Mouse (Mus musculus) MEL (cell line): Measurements from ENCODE around the gene Togaram2. TPM values are rescaled to one million over a fixed set of nuclear protein-coding genes. Genes with fewer than 3 reads are reported as not detected.

Experiments used
- DNase-seq: peaks from one replicate; pipeline ENCODE4 v3.0.0; 2011; ENCODE audit warnings: low read depth, low spot score
- H3K27ac ChIP-seq: 2 replicates; pipeline ENCODE4 v1.5.1; 2012; ENCODE audit warnings: low read depth, mild to moderate bottlenecking, control low read depth, low read length, moderate library complexity; ENCODE audit not compliant: control insufficient read depth
- H3K27me3 ChIP-seq, 2 experiments: fragments of 150-350 bp in 1 of 2; sonication (generic) in 1 of 2; 2 replicates each; pipeline ENCODE4 v1.6.1; 2012; ENCODE audit warnings: low read length in 2 of 2, mild to moderate bottlenecking in 2 of 2, improper control_type of control experiment in 1 of 2, moderate library complexity in 1 of 2; ENCODE audit not compliant: insufficient read depth in 2 of 2, control insufficient read depth in 1 of 2
- H3K36me3 ChIP-seq, 2 experiments: 2 replicates each; pipeline ENCODE4 v1.6.1; 2012 to 2014; ENCODE audit warnings: low read length in 2 of 2, improper control_type of control experiment in 1 of 2, inconsistent platforms in 1 of 2, mild to moderate bottlenecking in 1 of 2; ENCODE audit not compliant: insufficient read depth in 2 of 2, control insufficient read depth in 1 of 2
- H3K4me1 ChIP-seq, 2 experiments: fragments of 150-350 bp in 1 of 2; sonication (generic) in 1 of 2; 2 replicates each; pipeline ENCODE4 v1.6.1; 2012; ENCODE audit warnings: low read length in 2 of 2, improper control_type of control experiment in 1 of 2, mild to moderate bottlenecking in 1 of 2; ENCODE audit not compliant: insufficient read depth in 2 of 2, control insufficient read depth in 1 of 2
- H3K4me3 ChIP-seq, 2 experiments: fragments of 150-350 bp in 1 of 2; sonication (generic) in 1 of 2; 2 replicates each; pipeline ENCODE4 v1.5.1; 2012; ENCODE audit warnings: low read depth in 2 of 2, low read length in 2 of 2, mild to moderate bottlenecking in 2 of 2, moderate library complexity in 2 of 2, control low read depth in 1 of 2, improper control_type of control experiment in 1 of 2; ENCODE audit not compliant: control insufficient read depth in 1 of 2, insufficient read depth in 1 of 2
- H3K79me2 ChIP-seq: 2 replicates; pipeline ENCODE4 v1.6.1; 2012; ENCODE audit warnings: mild to moderate bottlenecking, low read length, moderate library complexity; ENCODE audit not compliant: control insufficient read depth, poor library complexity, insufficient read depth
- H3K9ac ChIP-seq: 2 replicates; pipeline ENCODE4 v1.6.1; 2012; ENCODE audit warnings: low read depth, mild to moderate bottlenecking, control low read depth, low read length, moderate library complexity; ENCODE audit not compliant: control insufficient read depth, poor library complexity, severe bottlenecking
- H3K9me3 ChIP-seq: fragments of 150-350 bp; sonication (generic); replicated peaks from 2 replicates; pipeline ENCODE4 v1.6.1; 2012; ENCODE audit warnings: mild to moderate bottlenecking, low read length, improper control_type of control experiment, moderate library complexity; ENCODE audit not compliant: insufficient read depth
- CTCF ChIP-seq, 3 experiments: IDR thresholded peaks in 2 of 3; conservative IDR thresholded peaks in 1 of 3; 2 replicates each; pipeline ENCODE4 v1.5.1; 2011 to 2012; ENCODE audit warnings: low read length in 3 of 3, low read depth in 2 of 3, mild to moderate bottlenecking in 2 of 3, improper control_type of control experiment in 1 of 3, inconsistent platforms in 1 of 3, mixed read lengths in 1 of 3, moderate library complexity in 1 of 3; ENCODE audit not compliant: control insufficient read depth in 1 of 3, insufficient read depth in 1 of 3, poor library complexity in 1 of 3, severe bottlenecking in 1 of 3
- ELF1 ChIP-seq: IDR thresholded peaks from 2 replicates; pipeline ENCODE4 v1.6.1; 2014; ENCODE audit warnings: low read depth, mild to moderate bottlenecking, inconsistent platforms, low read length, improper control_type of control experiment, moderate library complexity
- EP300 ChIP-seq, 2 experiments: IDR thresholded peaks; 2 replicates each; pipeline ENCODE4 v1.6.1; 2011; ENCODE audit warnings: improper control_type of control experiment in 2 of 2, low read length in 2 of 2, low read depth in 1 of 2, mild to moderate bottlenecking in 1 of 2
- GATA1 ChIP-seq: IDR thresholded peaks from 2 replicates; pipeline ENCODE4 v1.6.1; 2011; ENCODE audit warnings: low read depth, low read length, improper control_type of control experiment
- HCFC1 ChIP-seq: IDR thresholded peaks from 2 replicates; pipeline ENCODE4 v1.6.1; 2012; ENCODE audit warnings: low read depth, mild to moderate bottlenecking, inconsistent platforms, low read length, improper control_type of control experiment, moderate library complexity
- JUND ChIP-seq: IDR thresholded peaks from 2 replicates; pipeline ENCODE4 v1.6.1; 2011; ENCODE audit warnings: low read depth, mild to moderate bottlenecking, improper control_type of control experiment, low read length
- KAT2A ChIP-seq: conservative IDR thresholded peaks from 2 replicates; pipeline ENCODE4 v1.6.1; 2012; ENCODE audit warnings: low read depth, low read length, improper control_type of control experiment, inconsistent platforms
- MAFK ChIP-seq: IDR thresholded peaks from 2 replicates; pipeline ENCODE4 v1.6.1; 2011; ENCODE audit warnings: low read depth, mild to moderate bottlenecking, low read length, improper control_type of control experiment, borderline replicate concordance
- MAX ChIP-seq: IDR thresholded peaks from 2 replicates; pipeline ENCODE4 v1.6.1; 2011; ENCODE audit warnings: low read length, improper control_type of control experiment
- MAZ ChIP-seq: IDR thresholded peaks from 2 replicates; pipeline ENCODE4 v1.6.1; 2012; ENCODE audit warnings: low read depth, mild to moderate bottlenecking, inconsistent platforms, low read length, improper control_type of control experiment
- MEF2A ChIP-seq: IDR thresholded peaks from 2 replicates; pipeline ENCODE4 v1.6.1; 2014; ENCODE audit warnings: low read depth, mild to moderate bottlenecking, inconsistent platforms, low read length, improper control_type of control experiment; ENCODE audit not compliant: poor library complexity, insufficient replicate concordance, severe bottlenecking; ENCODE audit errors: extremely low read depth
- MXI1 ChIP-seq: IDR thresholded peaks from 2 replicates; pipeline ENCODE4 v1.6.1; 2011; ENCODE audit warnings: mild to moderate bottlenecking, low read depth, low read length, improper control_type of control experiment
- MYB ChIP-seq: IDR thresholded peaks from 2 replicates; pipeline ENCODE4 v1.6.1; 2011; ENCODE audit warnings: mild to moderate bottlenecking, low read depth, low read length, improper control_type of control experiment
- MYC ChIP-seq: IDR thresholded peaks from 2 replicates; pipeline ENCODE4 v1.6.1; 2011; ENCODE audit warnings: low read depth, mild to moderate bottlenecking, low read length, improper control_type of control experiment, moderate library complexity
- NELFE ChIP-seq: IDR thresholded peaks from 2 replicates; pipeline ENCODE4 v1.6.1; 2011; ENCODE audit warnings: low read depth, low read length, improper control_type of control experiment
- POLR2AphosphoS2 ChIP-seq: IDR thresholded peaks from 2 replicates; pipeline ENCODE4 v1.6.1; 2011; ENCODE audit warnings: low read length, improper control_type of control experiment
- POLR2AphosphoS5 ChIP-seq: IDR thresholded peaks from 2 replicates; pipeline ENCODE4 v1.6.1; 2012; ENCODE audit warnings: low read depth, borderline replicate concordance, mild to moderate bottlenecking, inconsistent platforms, low read length, moderate library complexity, mixed read lengths
- RAD21 ChIP-seq: IDR thresholded peaks from 2 replicates; pipeline ENCODE4 v1.6.1; 2011; ENCODE audit warnings: mild to moderate bottlenecking, low read depth, low read length, improper control_type of control experiment
- SMC3 ChIP-seq: IDR thresholded peaks from 2 replicates; pipeline ENCODE4 v1.6.1; 2011; ENCODE audit warnings: low read depth, low read length, improper control_type of control experiment
- TCF12 ChIP-seq: IDR thresholded peaks from 2 replicates; pipeline ENCODE4 v1.6.1; 2014; ENCODE audit warnings: low read depth, mild to moderate bottlenecking, inconsistent platforms, low read length, improper control_type of control experiment, moderate library complexity
- USF1 ChIP-seq: IDR thresholded peaks from 2 replicates; pipeline ENCODE4 v1.6.1; 2014; ENCODE audit warnings: low read depth, mild to moderate bottlenecking, inconsistent platforms, low read length, improper control_type of control experiment, moderate library complexity
- ZC3H11A ChIP-seq: IDR thresholded peaks from 2 replicates; pipeline ENCODE4 v1.6.1; 2012; ENCODE audit warnings: low read depth, mild to moderate bottlenecking, inconsistent platforms, low read length, improper control_type of control experiment
- ZKSCAN1 ChIP-seq: IDR thresholded peaks from 2 replicates; pipeline ENCODE4 v1.6.1; 2012; ENCODE audit warnings: low read depth, mild to moderate bottlenecking, inconsistent platforms, low read length, improper control_type of control experiment, moderate library complexity
- ZMIZ1 ChIP-seq: IDR thresholded peaks from 2 replicates; pipeline ENCODE4 v1.6.1; 2012; ENCODE audit warnings: low read depth, mild to moderate bottlenecking, inconsistent platforms, low read length, improper control_type of control experiment, moderate library complexity
- ZNF384 ChIP-seq: IDR thresholded peaks from 2 replicates; pipeline ENCODE4 v1.6.1; 2012; ENCODE audit warnings: low read depth, mild to moderate bottlenecking, inconsistent platforms, low read length, improper control_type of control experiment
- polyA plus RNA-seq, 2 experiments: library from polyadenylated mRNA; stranded (reverse) in 1 of 2; unstranded in 1 of 2; fragments of >175 nt in 1 of 2; fragments of >200 nt in 1 of 2; gene quantifications; 2 replicates each; pipeline versions ENCODE4 v1.2.1 to v1.2.4; 2012; ENCODE audit warnings: low replicate concordance in 2 of 2, low read depth in 1 of 2; ENCODE audit not compliant: insufficient read length in 2 of 2, insufficient read depth in 1 of 2, missing spikeins in 1 of 2
- total RNA-seq: library from RNA; depleted of rRNA; stranded (reverse); fragments of 300-350 nt; gene quantifications from 2 replicates; pipeline ENCODE4 v1.2.3, GENCODE M21; 2012

Togaram2 gene
- total and polyA plus RNA-seq, 3 experiments = not detected

- Histone ChIP-seq H3K9me3 (no peaks in the 10 kb centered on the region), H3K27me3 (no peaks in the 10 kb centered on the region), H3K4me1 (no peaks in the 10 kb centered on the region), H3K9ac (no peak overlapping the region), H3K4me3 (no peak overlapping the region), H3K79me2 (no peaks in the 10 kb centered on the region), H3K27ac (no peak overlapping the region), H3K36me3 (no peaks in the 10 kb centered on the region)
- no peak for DNase-seq
- TF ChIP-seq MAZ (no peak), TCF12 (no peak)
Measured at GRCm38 (mm10) chr17:71691361-71691875, 18.4 kb downstream of the Togaram2 start.

- H3K36me3 ChIP-seq = no peaks in the 10 kb centered on the region
- no peaks in the 10 kb centered on the region for H3K9me3 ChIP-seq
- no peaks in the 10 kb centered on the region for H3K27me3 ChIP-seq
- H3K4me3 ChIP-seq = no peak overlapping the region
- no peaks in the 10 kb centered on the region for H3K4me1 ChIP-seq
- no peak overlapping the region for H3K27ac ChIP-seq
- no peak for TF ChIP-seq POLR2AphosphoS5
- no peak for TF ChIP-seq ZNF384
- no peak for TF ChIP-seq MXI1
- no peak for TF ChIP-seq KAT2A
- no peak for TF ChIP-seq USF1
- TF ChIP-seq MAX = no peak
- no peak for TF ChIP-seq NELFE
- no peak for TF ChIP-seq RAD21
- no peak for TF ChIP-seq ZKSCAN1
- TF ChIP-seq MYB = no peak
- TF ChIP-seq POLR2AphosphoS2 = no peak
- TF ChIP-seq EP300 (IDR thresholded peaks at IDR 0.05; ENCODE audit: low read depth in 1 of 2, low read length in 2 of 2) = no peak
- no peak for TF ChIP-seq MYC
- TF ChIP-seq MEF2A = no peak
- no peak for TF ChIP-seq ZC3H11A
- no peak overlapping the region for H3K9ac ChIP-seq
- no peak for DNase-seq
- H3K79me2 ChIP-seq = no peaks in the 10 kb centered on the region
Measured at GRCm38 (mm10) chr17:71693313-71693712, 20.3 kb downstream of the Togaram2 start.

- H3K27me3 ChIP-seq = no peaks in the 10 kb centered on the region
- TF ChIP-seq ELF1 = no peak
- no peak for TF ChIP-seq MAZ
- peak; percentile 17 for TF ChIP-seq RAD21
- TF ChIP-seq JUND = no peak
- peak; percentile 18 to 74 (median 43); a peak in 5 of 6 replicates for TF ChIP-seq CTCF (IDR thresholded peaks at IDR 0.05 in 2 of 3, conservative IDR thresholded peaks at IDR 0.05 in 1 of 3; ENCODE audit: control insufficient read depth in 1 of 3, insufficient read depth in 1 of 3, low read depth in 2 of 3, low read length in 3 of 3, poor library complexity in 1 of 3, severe bottlenecking in 1 of 3)
- no peak for TF ChIP-seq ZMIZ1
- no peak for TF ChIP-seq MXI1
- TF ChIP-seq HCFC1 = no peak
- no peak for TF ChIP-seq GATA1
- TF ChIP-seq TCF12 = no peak
- no peak for TF ChIP-seq POLR2AphosphoS2
- TF ChIP-seq MAFK = no peak
- no peak for TF ChIP-seq MYB
- peak; percentile 39 for TF ChIP-seq SMC3
- TF ChIP-seq, all 39 proteins: peak for 3
- Histone ChIP-seq H3K9me3 (no peaks in the 10 kb centered on the region), H3K9ac (no peak overlapping the region), H3K27ac (no peak overlapping the region), H3K79me2 (no peaks in the 10 kb centered on the region), H3K4me3 (no peak overlapping the region), H3K36me3 (no peaks in the 10 kb centered on the region), H3K4me1 (no peaks in the 10 kb centered on the region)
- peak; percentile 12 for DNase-seq
Measured at GRCm38 (mm10) chr17:71693780-71694179, 20.7 kb downstream of the Togaram2 start.
